Mouse (Mus musculus): Measurements from ENCODE around the gene Phkb.
"Not testable (repeated sequence)": the region's sequence is repeated elsewhere in the genome, so short reads cannot be mapped to it uniquely, and the experiment has no call there.

The Phkb gene

GRCm38 (mm10) chr8:85840657-85841488 lies at the start of gene Phkb, which contains the start of gene Itfg1:
Gene Phkb (plus strand): TSS chr8:85840959.
Gene Itfg1 (minus strand): TSS chr8:85840921.
- peak; percentile 76 for DNase-seq (ENCODE audit: extremely low read depth, low read depth)

GRCm38 (mm10) chr8:85796392-85796791 lies 44.4 kb upstream of the Phkb start:
- DNase-seq (ENCODE audit: extremely low read depth, low read depth): not testable (repeated sequence)

GRCm38 (mm10) chr8:85800164-85800563 lies 40.6 kb upstream of the Phkb start:
- DNase-seq (ENCODE audit: extremely low read depth, low read depth): peak; percentile 22

- DNase-seq (ENCODE audit: extremely low read depth, low read depth): peak; percentile 12
Measured at GRCm38 (mm10) chr8:85801408-85801807, 39.4 kb upstream of the Phkb start.

- DNase-seq (ENCODE audit: extremely low read depth, low read depth): no peak
Measured at GRCm38 (mm10) chr8:85813621-85814020, 27.1 kb upstream of the Phkb start.

GRCm38 (mm10) chr8:85839916-85840656 lies 673 bp upstream of the Phkb start:
- peak; percentile 26 for DNase-seq (ENCODE audit: extremely low read depth, low read depth)

- DNase-seq (ENCODE audit: extremely low read depth, low read depth): no peak
Measured at GRCm38 (mm10) chr8:85841489-85841795, 683 bp downstream of the Phkb start.

- peak; percentile 28 for DNase-seq (ENCODE audit: extremely low read depth, low read depth)
Measured at GRCm38 (mm10) chr8:85845887-85846286, 5.1 kb downstream of the Phkb start.

GRCm38 (mm10) chr8:85854220-85855123 lies 13.7 kb downstream of the Phkb start:
- no peak for DNase-seq (ENCODE audit: extremely low read depth, low read depth)

GRCm38 (mm10) chr8:85857227-85857896 lies 16.6 kb downstream of the Phkb start:
- not testable (repeated sequence) for DNase-seq (ENCODE audit: extremely low read depth, low read depth)

GRCm38 (mm10) chr8:85860612-85861011 lies 19.9 kb downstream of the Phkb start:
- no peak for DNase-seq (ENCODE audit: extremely low read depth, low read depth)

GRCm38 (mm10) chr8:85862381-85862780 lies 21.6 kb downstream of the Phkb start:
- no peak for DNase-seq (ENCODE audit: extremely low read depth, low read depth)

- DNase-seq (ENCODE audit: extremely low read depth, low read depth): no peak
Measured at GRCm38 (mm10) chr8:85871660-85872059, 30.9 kb downstream of the Phkb start.

GRCm38 (mm10) chr8:85877976-85878375 lies 37.2 kb downstream of the Phkb start:
- DNase-seq (ENCODE audit: extremely low read depth, low read depth): no peak

GRCm38 (mm10) chr8:85879624-85880023 lies 38.9 kb downstream of the Phkb start:
- no peak for DNase-seq (ENCODE audit: extremely low read depth, low read depth)

- no peak for DNase-seq (ENCODE audit: extremely low read depth, low read depth)
Measured at GRCm38 (mm10) chr8:85884811-85885210, 44.1 kb downstream of the Phkb start.

GRCm38 (mm10) chr8:85897636-85898035 lies 56.9 kb downstream of the Phkb start:
- DNase-seq (ENCODE audit: extremely low read depth, low read depth): no peak

- DNase-seq (ENCODE audit: extremely low read depth, low read depth): no peak
Measured at GRCm38 (mm10) chr8:85924991-85925390, 84.2 kb downstream of the Phkb start.

GRCm38 (mm10) chr8:85925574-85925973 lies 84.8 kb downstream of the Phkb start:
- DNase-seq (ENCODE audit: extremely low read depth, low read depth): no peak

GRCm38 (mm10) chr8:85926107-85926506 lies 85.3 kb downstream of the Phkb start:
- DNase-seq (ENCODE audit: extremely low read depth, low read depth): no peak

- no peak for DNase-seq (ENCODE audit: extremely low read depth, low read depth)
Measured at GRCm38 (mm10) chr8:85936148-85936547, 95.4 kb downstream of the Phkb start.

Data from MEL-GATA-1-ER (cell line).